Mouse (Mus musculus) MEL (cell line): ENCODE data around the gene Nf2. TPM values are rescaled to one million over a fixed set of nuclear protein-coding genes. Genes with fewer than 3 reads are reported as not detected.

Experiments
- DNase-seq: peaks from one replicate; pipeline ENCODE4 v3.0.0; 2011; ENCODE audit warnings: low read depth, low spot score
- H3K27ac ChIP-seq: 2 replicates; pipeline ENCODE4 v1.5.1; 2012; ENCODE audit warnings: low read depth, mild to moderate bottlenecking, control low read depth, low read length, moderate library complexity; ENCODE audit not compliant: control insufficient read depth
- H3K27me3 ChIP-seq, 2 experiments: fragments of 150-350 bp in 1 of 2; sonication (generic) in 1 of 2; 2 replicates each; pipeline ENCODE4 v1.6.1; 2012; ENCODE audit warnings: low read length in 2 of 2, mild to moderate bottlenecking in 2 of 2, improper control_type of control experiment in 1 of 2, moderate library complexity in 1 of 2; ENCODE audit not compliant: insufficient read depth in 2 of 2, control insufficient read depth in 1 of 2
- H3K36me3 ChIP-seq, 2 experiments: 2 replicates each; pipeline ENCODE4 v1.6.1; 2012 to 2014; ENCODE audit warnings: low read length in 2 of 2, improper control_type of control experiment in 1 of 2, inconsistent platforms in 1 of 2, mild to moderate bottlenecking in 1 of 2; ENCODE audit not compliant: insufficient read depth in 2 of 2, control insufficient read depth in 1 of 2
- H3K4me1 ChIP-seq, 2 experiments: fragments of 150-350 bp in 1 of 2; sonication (generic) in 1 of 2; 2 replicates each; pipeline ENCODE4 v1.6.1; 2012; ENCODE audit warnings: low read length in 2 of 2, improper control_type of control experiment in 1 of 2, mild to moderate bottlenecking in 1 of 2; ENCODE audit not compliant: insufficient read depth in 2 of 2, control insufficient read depth in 1 of 2
- H3K4me3 ChIP-seq, 2 experiments: fragments of 150-350 bp in 1 of 2; sonication (generic) in 1 of 2; 2 replicates each; pipeline ENCODE4 v1.5.1; 2012; ENCODE audit warnings: low read depth in 2 of 2, low read length in 2 of 2, mild to moderate bottlenecking in 2 of 2, moderate library complexity in 2 of 2, control low read depth in 1 of 2, improper control_type of control experiment in 1 of 2; ENCODE audit not compliant: control insufficient read depth in 1 of 2, insufficient read depth in 1 of 2
- H3K79me2 ChIP-seq: 2 replicates; pipeline ENCODE4 v1.6.1; 2012; ENCODE audit warnings: mild to moderate bottlenecking, low read length, moderate library complexity; ENCODE audit not compliant: control insufficient read depth, poor library complexity, insufficient read depth
- H3K9ac ChIP-seq: 2 replicates; pipeline ENCODE4 v1.6.1; 2012; ENCODE audit warnings: low read depth, mild to moderate bottlenecking, control low read depth, low read length, moderate library complexity; ENCODE audit not compliant: control insufficient read depth, poor library complexity, severe bottlenecking
- H3K9me3 ChIP-seq: fragments of 150-350 bp; sonication (generic); replicated peaks from 2 replicates; pipeline ENCODE4 v1.6.1; 2012; ENCODE audit warnings: mild to moderate bottlenecking, low read length, improper control_type of control experiment, moderate library complexity; ENCODE audit not compliant: insufficient read depth
- BHLHE40 ChIP-seq: IDR thresholded peaks from 2 replicates; pipeline ENCODE4 v1.6.1; 2012; ENCODE audit warnings: low read depth, mild to moderate bottlenecking, inconsistent platforms, low read length, improper control_type of control experiment, borderline replicate concordance
- CHD2 ChIP-seq: IDR thresholded peaks from 2 replicates; pipeline ENCODE4 v1.6.1; 2011; ENCODE audit warnings: low read length, improper control_type of control experiment
- E2F4 ChIP-seq: IDR thresholded peaks from 2 replicates; pipeline ENCODE4 v1.6.1; 2011; ENCODE audit warnings: low read depth, low read length, improper control_type of control experiment, borderline replicate concordance
- ELF1 ChIP-seq: IDR thresholded peaks from 2 replicates; pipeline ENCODE4 v1.6.1; 2014; ENCODE audit warnings: low read depth, mild to moderate bottlenecking, inconsistent platforms, low read length, improper control_type of control experiment, moderate library complexity
- EP300 ChIP-seq, 2 experiments: IDR thresholded peaks; 2 replicates each; pipeline ENCODE4 v1.6.1; 2011; ENCODE audit warnings: improper control_type of control experiment in 2 of 2, low read length in 2 of 2, low read depth in 1 of 2, mild to moderate bottlenecking in 1 of 2
- ETS1 ChIP-seq: IDR thresholded peaks from 2 replicates; pipeline ENCODE4 v1.6.1; 2012; ENCODE audit warnings: low read depth, mild to moderate bottlenecking, inconsistent platforms, low read length, improper control_type of control experiment, moderate library complexity
- GATA1 ChIP-seq: IDR thresholded peaks from 2 replicates; pipeline ENCODE4 v1.6.1; 2011; ENCODE audit warnings: low read depth, low read length, improper control_type of control experiment
- JUND ChIP-seq: IDR thresholded peaks from 2 replicates; pipeline ENCODE4 v1.6.1; 2011; ENCODE audit warnings: low read depth, mild to moderate bottlenecking, improper control_type of control experiment, low read length
- MAFK ChIP-seq: IDR thresholded peaks from 2 replicates; pipeline ENCODE4 v1.6.1; 2011; ENCODE audit warnings: low read depth, mild to moderate bottlenecking, low read length, improper control_type of control experiment, borderline replicate concordance
- MAZ ChIP-seq: IDR thresholded peaks from 2 replicates; pipeline ENCODE4 v1.6.1; 2012; ENCODE audit warnings: low read depth, mild to moderate bottlenecking, inconsistent platforms, low read length, improper control_type of control experiment
- MEF2A ChIP-seq: IDR thresholded peaks from 2 replicates; pipeline ENCODE4 v1.6.1; 2014; ENCODE audit warnings: low read depth, mild to moderate bottlenecking, inconsistent platforms, low read length, improper control_type of control experiment; ENCODE audit not compliant: poor library complexity, insufficient replicate concordance, severe bottlenecking; ENCODE audit errors: extremely low read depth
- MYB ChIP-seq: IDR thresholded peaks from 2 replicates; pipeline ENCODE4 v1.6.1; 2011; ENCODE audit warnings: mild to moderate bottlenecking, low read depth, low read length, improper control_type of control experiment
- NRF1 ChIP-seq: IDR thresholded peaks from 2 replicates; pipeline ENCODE4 v1.6.1; 2014; ENCODE audit warnings: low read depth, mild to moderate bottlenecking, inconsistent platforms, low read length, improper control_type of control experiment, moderate library complexity; ENCODE audit not compliant: poor library complexity, insufficient read depth, severe bottlenecking
- POLR2A ChIP-seq, 2 experiments: IDR thresholded peaks; 2 replicates each; pipeline ENCODE4 v1.6.1; 2011 to 2012; ENCODE audit warnings: low read length in 2 of 2, mild to moderate bottlenecking in 2 of 2, control low read depth in 1 of 2, improper control_type of control experiment in 1 of 2, low read depth in 1 of 2, moderate library complexity in 1 of 2; ENCODE audit not compliant: control insufficient read depth in 1 of 2, insufficient read depth in 1 of 2, poor library complexity in 1 of 2
- POLR2AphosphoS2 ChIP-seq: IDR thresholded peaks from 2 replicates; pipeline ENCODE4 v1.6.1; 2011; ENCODE audit warnings: low read length, improper control_type of control experiment
- SIN3A ChIP-seq: IDR thresholded peaks from 2 replicates; pipeline ENCODE4 v1.6.1; 2012; ENCODE audit warnings: low read length, improper control_type of control experiment, inconsistent platforms
- SMC3 ChIP-seq: IDR thresholded peaks from 2 replicates; pipeline ENCODE4 v1.6.1; 2011; ENCODE audit warnings: low read depth, low read length, improper control_type of control experiment
- TAL1 ChIP-seq: IDR thresholded peaks from 2 replicates; pipeline ENCODE4 v1.6.1; 2012; ENCODE audit warnings: mild to moderate bottlenecking, inconsistent platforms, low read length, moderate library complexity, mixed read lengths
- TBP ChIP-seq: IDR thresholded peaks from 2 replicates; pipeline ENCODE4 v1.8.0; 2011; ENCODE audit warnings: low read depth, low read length, improper control_type of control experiment
- TCF12 ChIP-seq: IDR thresholded peaks from 2 replicates; pipeline ENCODE4 v1.6.1; 2014; ENCODE audit warnings: low read depth, mild to moderate bottlenecking, inconsistent platforms, low read length, improper control_type of control experiment, moderate library complexity
- UBTF ChIP-seq: IDR thresholded peaks from 2 replicates; pipeline ENCODE4 v1.6.1; 2012; ENCODE audit warnings: low read depth, mild to moderate bottlenecking, inconsistent platforms, low read length, improper control_type of control experiment, moderate library complexity, borderline replicate concordance; ENCODE audit not compliant: insufficient read depth
- ZC3H11A ChIP-seq: IDR thresholded peaks from 2 replicates; pipeline ENCODE4 v1.6.1; 2012; ENCODE audit warnings: low read depth, mild to moderate bottlenecking, inconsistent platforms, low read length, improper control_type of control experiment
- ZMIZ1 ChIP-seq: IDR thresholded peaks from 2 replicates; pipeline ENCODE4 v1.6.1; 2012; ENCODE audit warnings: low read depth, mild to moderate bottlenecking, inconsistent platforms, low read length, improper control_type of control experiment, moderate library complexity
- polyA plus RNA-seq, 2 experiments: library from polyadenylated mRNA; stranded (reverse) in 1 of 2; unstranded in 1 of 2; fragments of >175 nt in 1 of 2; fragments of >200 nt in 1 of 2; gene quantifications; 2 replicates each; pipeline versions ENCODE4 v1.2.1 to v1.2.4; 2012; ENCODE audit warnings: low replicate concordance in 2 of 2, low read depth in 1 of 2; ENCODE audit not compliant: insufficient read length in 2 of 2, insufficient read depth in 1 of 2, missing spikeins in 1 of 2
- total RNA-seq: library from RNA; depleted of rRNA; stranded (reverse); fragments of 300-350 nt; gene quantifications from 2 replicates; pipeline ENCODE4 v1.2.3, GENCODE M21; 2012

Gene Nf2
- total and polyA plus RNA-seq, 3 experiments, result 73.6 to 246 (median 95.6) TPM

DNA sequence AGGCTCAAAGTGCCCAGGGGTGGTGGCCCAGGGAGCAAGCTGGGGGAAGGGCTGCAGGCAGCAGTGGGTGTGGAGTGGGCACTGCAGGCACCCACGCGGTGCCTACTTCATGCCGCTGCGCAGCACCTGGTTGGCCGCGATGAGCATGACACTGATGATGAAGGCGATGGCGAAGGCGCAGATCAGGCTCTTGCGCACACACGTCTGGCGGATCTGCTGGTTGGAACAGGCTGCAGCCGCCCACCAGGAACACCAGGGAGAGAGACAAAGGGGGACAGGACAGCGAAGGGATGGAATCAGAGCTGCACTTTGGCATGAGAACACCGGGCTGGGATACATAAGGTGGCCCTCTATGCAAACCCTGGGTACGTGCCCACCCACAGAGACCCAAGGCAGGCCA is 110.6 kb downstream of the Nf2 start:
- TF ChIP-seq MYB, result no peak
- TF ChIP-seq E2F4, result no peak
- no peak for TF ChIP-seq TBP
- no peak for TF ChIP-seq CHD2
- no peak for TF ChIP-seq TCF12
- TF ChIP-seq MEF2A, result no peak
- H3K4me1 ChIP-seq, result no peaks in the 10 kb centered on the region
- no peaks in the 10 kb centered on the region for H3K9me3 ChIP-seq
- no peak overlapping the region for H3K27ac ChIP-seq
- H3K27me3 ChIP-seq, result peaks cover 0 to 2% of the 10 kb centered on the region in 2 experiments; a peak in 1 of 4 replicates
- no peak for DNase-seq
- H3K4me3 ChIP-seq, result no peak overlapping the region
- no peak overlapping the region for H3K9ac ChIP-seq
- no peaks in the 10 kb centered on the region for H3K36me3 ChIP-seq
- H3K79me2 ChIP-seq, result no peaks in the 10 kb centered on the region

DNA sequence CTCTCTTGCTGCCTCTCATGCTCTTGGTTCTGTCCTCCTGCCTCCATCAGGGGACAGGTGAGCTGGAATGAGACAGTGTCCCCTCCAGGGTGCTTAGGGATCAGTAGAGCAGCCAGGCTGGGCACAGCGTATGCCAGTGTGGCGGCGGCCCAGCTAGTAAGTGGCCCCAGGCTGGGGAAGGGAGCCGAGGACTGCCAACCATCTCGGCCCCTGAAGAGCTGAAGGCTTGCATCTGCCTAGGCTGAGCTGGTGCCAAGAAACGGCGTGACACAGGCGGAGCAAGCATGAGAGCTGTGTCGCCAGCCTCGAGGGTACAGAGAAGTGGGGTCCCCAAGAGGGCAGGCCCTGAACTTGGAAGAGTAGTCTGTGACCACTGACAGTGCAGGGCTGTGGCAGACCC is 111.7 kb downstream of the Nf2 start:
- H3K27me3 ChIP-seq, result peaks cover 0 to 2% of the 10 kb centered on the region in 2 experiments; a peak in 1 of 4 replicates
- no peaks in the 10 kb centered on the region for H3K36me3 ChIP-seq
- DNase-seq, result no peak
- no peaks in the 10 kb centered on the region for H3K4me1 ChIP-seq
- no peak overlapping the region for H3K4me3 ChIP-seq
- no peaks in the 10 kb centered on the region for H3K9me3 ChIP-seq
- TF ChIP-seq GATA1 (no peak), SIN3A (no peak), BHLHE40 (no peak), NRF1 (no peak), EP300 (IDR thresholded peaks at IDR 0.05; ENCODE audit: low read depth in 1 of 2, low read length in 2 of 2) (no peak), JUND (no peak), TAL1 (no peak), ELF1 (no peak), POLR2AphosphoS2 (no peak), MYB (no peak), SMC3 (no peak), ZMIZ1 (no peak), MAZ (no peak), ZC3H11A (no peak), UBTF (no peak), ETS1 (no peak), POLR2A (IDR thresholded peaks at IDR 0.05; ENCODE audit: control insufficient read depth in 1 of 2, insufficient read depth in 1 of 2, low read depth in 1 of 2, low read length in 2 of 2, poor library complexity in 1 of 2) (no peak), TBP (no peak), MAFK (no peak)
- no peak overlapping the region for H3K27ac ChIP-seq
- no peak overlapping the region for H3K9ac ChIP-seq
- no peaks in the 10 kb centered on the region for H3K79me2 ChIP-seq
